Mouse (Mus musculus) cerebellum, adult 2 months (tissue): ENCODE results near the gene Hist1h1c.

ENCODE experiments used
- CTCF ChIP-seq: fragments of 200-500 bp; IDR thresholded peaks from 2 replicates; pipeline ENCODE4 v1.5.1; 2011; ENCODE audit warnings: low read depth, mild to moderate bottlenecking, control low read depth, low read length, moderate library complexity, borderline replicate concordance; ENCODE audit not compliant: insufficient read depth
- POLR2A ChIP-seq: fragments of 200-500 bp; IDR thresholded peaks from 2 replicates; pipeline ENCODE4 v1.6.1; 2011; ENCODE audit warnings: low read length, control low read depth, borderline replicate concordance; ENCODE audit not compliant: insufficient read depth

- no peak for TF ChIP-seq CTCF
- no peak for TF ChIP-seq POLR2A
These were observed 8.1 kb upstream of the Hist1h1c start for GRCm38 (mm10) chr13:23730479-23730878.
